Mouse (Mus musculus) midbrain, embryonic 16.5 days (tissue): ENCODE measurements at regions not wholly inside any gene's neighbourhood (a gene's known extent, or its start where the extent isn't known, plus 50 kb on each side); places are given as distances from the start of the nearest gene placed in this dataset.

ENCODE experiments used
- ATAC-seq: fragments of 200-750 bp; cut with Nextera tagmentation; 2 replicates; pipeline ENCODE4 v1.8.0; 2017; ENCODE audit warnings: moderate TSS enrichment
- H3K27ac ChIP-seq: fragments of 300-500 bp; sonication (generic); 2 replicates; pipeline ENCODE4 v1.5.1; 2014; ENCODE audit warnings: mild to moderate bottlenecking, low read length, mixed read lengths
- H3K27me3 ChIP-seq: fragments of 300-500 bp; sonication (generic); 2 replicates; pipeline ENCODE4 v1.6.1; 2014; ENCODE audit warnings: low read depth, low read length, mixed read lengths; ENCODE audit not compliant: control insufficient read depth, insufficient read depth
- H3K36me3 ChIP-seq: fragments of 300-500 bp; sonication (generic); 2 replicates; pipeline ENCODE4 v1.6.1; 2014; ENCODE audit warnings: mild to moderate bottlenecking, low read length, moderate library complexity, mixed read lengths; ENCODE audit not compliant: control insufficient read depth, insufficient read depth
- H3K4me1 ChIP-seq: fragments of 300-500 bp; sonication (generic); 2 replicates; pipeline ENCODE4 v1.6.1; 2014; ENCODE audit warnings: mild to moderate bottlenecking, low read length, mixed read lengths; ENCODE audit not compliant: control insufficient read depth, insufficient read depth
- H3K4me2 ChIP-seq: fragments of 300-500 bp; sonication (generic); 2 replicates; pipeline ENCODE4 v1.6.1; 2014; ENCODE audit warnings: mild to moderate bottlenecking, low read length, mixed read lengths
- H3K4me3 ChIP-seq: fragments of 300-500 bp; sonication (generic); 2 replicates; pipeline ENCODE4 v1.5.1; 2014; ENCODE audit warnings: low read depth, mild to moderate bottlenecking, low read length, moderate library complexity, mixed read lengths
- H3K9ac ChIP-seq: fragments of 300-500 bp; sonication (generic); 2 replicates; pipeline ENCODE4 v1.6.1; 2014; ENCODE audit warnings: low read depth, low read length, mixed read lengths
- H3K9me3 ChIP-seq: fragments of 300-500 bp; sonication (generic); replicated peaks from 2 replicates; pipeline ENCODE4 v1.6.1; 2014; ENCODE audit warnings: mild to moderate bottlenecking, low read length, mixed read lengths; ENCODE audit not compliant: control insufficient read depth, poor library complexity, severe bottlenecking
- WGBS: fragments of 180-500 bp; shearing (Covaris S2); extraction: QIAGEN DNeasy Blood & Tissue Kit; methylation state at CpG from one replicate; pipeline ENCODE4 v1.1.7; 2014; 5-methylcytosine and 5-hydroxymethylcytosine counted together

- H3K9me3 ChIP-seq = no peaks in the 10 kb centered on the region; the same call in 1 of the 2 replicates
- ATAC-seq = no peak
- H3K36me3 ChIP-seq = no peaks in the 10 kb centered on the region
- H3K4me1 ChIP-seq = no peaks in the 10 kb centered on the region
- no peak overlapping the region for H3K27ac ChIP-seq
- no peak overlapping the region for H3K9ac ChIP-seq
- H3K27me3 ChIP-seq = no peaks in the 10 kb centered on the region
- H3K4me3 ChIP-seq = no peak overlapping the region
- no peak overlapping the region for H3K4me2 ChIP-seq
- 74% methylated on average over 4 of the region's 4 CpGs for WGBS
These were observed 245.7 kb downstream of the Flrt2 start for GRCm38 (mm10) chr12:95937705-95938104.

GRCm38 (mm10) chr12:95940465-95941012 is 248.5 kb downstream of the Flrt2 start:
- H3K27ac ChIP-seq = no peak overlapping the region
- H3K4me3 ChIP-seq = no peak overlapping the region
- no peaks in the 10 kb centered on the region for H3K9me3 ChIP-seq
- WGBS = 96% methylated on average over 1 of the region's 1 CpGs
- H3K27me3 ChIP-seq = no peaks in the 10 kb centered on the region
- no peaks in the 10 kb centered on the region for H3K36me3 ChIP-seq
- no peak overlapping the region for H3K4me2 ChIP-seq
- no peaks in the 10 kb centered on the region for H3K4me1 ChIP-seq
- no peak for ATAC-seq
- H3K9ac ChIP-seq = no peak overlapping the region

GRCm38 (mm10) chr12:95959786-95960504 is 267.9 kb downstream of the Flrt2 start:
- Histone ChIP-seq H3K27me3 (no peaks in the 10 kb centered on the region), H3K4me2 (no peak overlapping the region), H3K9me3 (no peaks in the 10 kb centered on the region), H3K36me3 (no peaks in the 10 kb centered on the region), H3K27ac (no peak overlapping the region), H3K4me1 (no peaks in the 10 kb centered on the region), H3K9ac (no peak overlapping the region), H3K4me3 (no peak overlapping the region)
- no peak for ATAC-seq
- 46% methylated on average over 6 of the region's 6 CpGs for WGBS

- no peak overlapping the region for H3K9ac ChIP-seq
- H3K27me3 ChIP-seq = no peaks in the 10 kb centered on the region
- H3K4me3 ChIP-seq = no peak overlapping the region
- H3K27ac ChIP-seq = no peak overlapping the region
- H3K4me2 ChIP-seq = no peak overlapping the region
- H3K4me1 ChIP-seq = no peaks in the 10 kb centered on the region
- no peak for ATAC-seq
- H3K9me3 ChIP-seq = no peaks in the 10 kb centered on the region
- H3K36me3 ChIP-seq = no peaks in the 10 kb centered on the region
- 14% methylated on average over 3 of the region's 3 CpGs for WGBS
These were observed 268.5 kb downstream of the Flrt2 start for GRCm38 (mm10) chr12:95960505-95960871.

GRCm38 (mm10) chr12:95962817-95963216 is 270.8 kb downstream of the Flrt2 start:
- H3K36me3 ChIP-seq = no peaks in the 10 kb centered on the region
- H3K27me3 ChIP-seq = no peaks in the 10 kb centered on the region
- no peaks in the 10 kb centered on the region for H3K4me1 ChIP-seq
- no peak overlapping the region for H3K4me2 ChIP-seq
- H3K27ac ChIP-seq = no peak overlapping the region
- 69% methylated on average over 4 of the region's 4 CpGs for WGBS
- no peaks in the 10 kb centered on the region for H3K9me3 ChIP-seq
- no peak overlapping the region for H3K9ac ChIP-seq
- no peak for ATAC-seq
- H3K4me3 ChIP-seq = no peak overlapping the region

GRCm38 (mm10) chr12:95988669-95989288 is 296.8 kb downstream of the Flrt2 start:
- H3K27ac ChIP-seq = no peak overlapping the region
- H3K4me1 ChIP-seq = no peaks in the 10 kb centered on the region
- no peaks in the 10 kb centered on the region for H3K27me3 ChIP-seq
- no peak overlapping the region for H3K4me2 ChIP-seq
- H3K9ac ChIP-seq = no peak overlapping the region
- WGBS = 86% methylated on average over 5 of the region's 5 CpGs
- ATAC-seq = no peak
- H3K9me3 ChIP-seq = no peaks in the 10 kb centered on the region
- H3K4me3 ChIP-seq = no peak overlapping the region
- no peaks in the 10 kb centered on the region for H3K36me3 ChIP-seq

GRCm38 (mm10) chr12:95994963-95995362 is 302.9 kb downstream of the Flrt2 start:
- Histone ChIP-seq H3K9me3 (no peaks in the 10 kb centered on the region), H3K36me3 (no peaks in the 10 kb centered on the region), H3K4me1 (no peaks in the 10 kb centered on the region), H3K9ac (no peak overlapping the region), H3K4me3 (no peak overlapping the region), H3K27ac (no peak overlapping the region), H3K27me3 (no peaks in the 10 kb centered on the region), H3K4me2 (no peak overlapping the region)
- ATAC-seq = no peak
- 72% methylated on average over 2 of the region's 2 CpGs for WGBS

- no peaks in the 10 kb centered on the region for H3K4me1 ChIP-seq
- H3K4me3 ChIP-seq = no peak overlapping the region
- H3K27ac ChIP-seq = no peak overlapping the region
- no peaks in the 10 kb centered on the region for H3K36me3 ChIP-seq
- ATAC-seq = no peak
- WGBS = 33% methylated on average over 1 of the region's 1 CpGs
- H3K27me3 ChIP-seq = no peaks in the 10 kb centered on the region
- H3K4me2 ChIP-seq = no peak overlapping the region
- no peaks in the 10 kb centered on the region for H3K9me3 ChIP-seq
- H3K9ac ChIP-seq = no peak overlapping the region
These were observed 338.2 kb downstream of the Flrt2 start for GRCm38 (mm10) chr12:96030180-96030579.

GRCm38 (mm10) chr12:96075365-96075764 is 383.3 kb downstream of the Flrt2 start:
- H3K4me2 ChIP-seq = no peak overlapping the region

More at GRCm38 (mm10) chr12:96075365-96075764, 383.3 kb downstream of the Flrt2 start:
- no peak overlapping the region for H3K9ac ChIP-seq
- H3K4me3 ChIP-seq = no peak overlapping the region
- no peak for ATAC-seq
- no peak overlapping the region for H3K27ac ChIP-seq
- H3K36me3 ChIP-seq = no peaks in the 10 kb centered on the region
- H3K27me3 ChIP-seq = no peaks in the 10 kb centered on the region
- 75% methylated on average over 4 of the region's 4 CpGs for WGBS
- no peaks in the 10 kb centered on the region for H3K4me1 ChIP-seq
- H3K9me3 ChIP-seq = no peaks in the 10 kb centered on the region
